Mouse (Mus musculus) neural tube, embryonic 11.5 days (tissue): ENCODE measurements around the gene Bhlha15. TPM values are rescaled to one million over a fixed set of nuclear protein-coding genes. Genes with fewer than 3 reads are reported as not detected.

Experiments used
- ATAC-seq: fragments of 200-750 bp; cut with Nextera tagmentation; 2 replicates; pipeline ENCODE4 v1.8.0; 2017; ENCODE audit warnings: moderate number of reproducible peaks, mild to moderate bottlenecking, moderate TSS enrichment, moderate library complexity; ENCODE audit not compliant: insufficient read depth, low FRiP score, low TSS enrichment
- DNase-seq: peaks from one replicate; pipeline ENCODE4 v3.0.0-alpha.2; 2015; ENCODE audit warnings: low spot score
- H3K27ac ChIP-seq: fragments of 300-500 bp; sonication (generic); 2 replicates; pipeline ENCODE4 v1.5.1; 2014; ENCODE audit warnings: low read depth, mild to moderate bottlenecking, low read length
- H3K27me3 ChIP-seq: fragments of 300-500 bp; sonication (generic); 2 replicates; pipeline ENCODE4 v1.6.1; 2014; ENCODE audit warnings: mild to moderate bottlenecking, low read length, mixed read lengths; ENCODE audit not compliant: control insufficient read depth, insufficient read depth
- H3K36me3 ChIP-seq: fragments of 300-500 bp; sonication (generic); 2 replicates; pipeline ENCODE4 v1.6.1; 2014; ENCODE audit warnings: mild to moderate bottlenecking, low read length, moderate library complexity, mixed read lengths; ENCODE audit not compliant: control insufficient read depth, insufficient read depth
- H3K4me1 ChIP-seq: fragments of 300-500 bp; sonication (generic); 2 replicates; pipeline ENCODE4 v1.6.1; 2014; ENCODE audit warnings: low read length, mixed read lengths; ENCODE audit not compliant: control insufficient read depth, insufficient read depth
- H3K4me2 ChIP-seq: fragments of 300-500 bp; sonication (generic); 2 replicates; pipeline ENCODE4 v1.6.1; 2014; ENCODE audit warnings: low read depth, mild to moderate bottlenecking, moderate library complexity
- H3K4me3 ChIP-seq: fragments of 300-500 bp; sonication (generic); 2 replicates; pipeline ENCODE4 v1.5.1; 2014; ENCODE audit warnings: low read depth, low read length
- H3K9ac ChIP-seq: fragments of 300-500 bp; sonication (generic); 2 replicates; pipeline ENCODE4 v1.6.1; 2014; ENCODE audit warnings: mild to moderate bottlenecking, low read length
- H3K9me3 ChIP-seq: fragments of 300-500 bp; sonication (generic); 2 replicates; pipeline ENCODE4 v1.6.1; 2016; ENCODE audit warnings: low read length; ENCODE audit not compliant: control insufficient read depth
- WGBS: fragments of 180-500 bp; shearing (Covaris S2); extraction: QIAGEN DNeasy Blood & Tissue Kit; methylation state at CpG from one replicate; pipeline ENCODE4 v1.1.7; 2014; 5-methylcytosine and 5-hydroxymethylcytosine counted together
- polyA plus RNA-seq: library from polyadenylated mRNA; unstranded; fragments of >200 nt; fragmentation: Nextera tagmentation; extraction: Ambion mirVana; gene quantifications from 2 replicates; pipeline ENCODE4 v1.2.1, GENCODE M21; 2014

The Bhlha15 gene
- 0.08 TPM in 1 of 2 replicates, not detected in the other for polyA plus RNA-seq

GRCm38 (mm10) chr5:144189950-144190583, at the start of gene Bhlha15:
Bhlha15 (plus strand) TSS chr5:144190286.
- H3K36me3 ChIP-seq = peaks cover 4% of the 10 kb centered on the region; the same call in 1 of the 2 replicates
- H3K27ac ChIP-seq = no peak within 1 kb of the TSS
- WGBS = 5% methylated on average over 24 of the region's 26 CpGs
- peak within 1 kb of the TSS; percentile 43 for H3K4me2 ChIP-seq
- ATAC-seq (peak; percentile 60; the same call in 1 of the 2 replicates), DNase-seq (peak; percentile 49)
- H3K27me3 ChIP-seq = no peaks in the 10 kb centered on the region
- H3K9me3 ChIP-seq = no peaks in the 10 kb centered on the region
- peak within 1 kb of the TSS; percentile 16 for H3K4me3 ChIP-seq
- H3K4me1 ChIP-seq = peaks cover 7% of the 10 kb centered on the region
- peak within 1 kb of the TSS; percentile 11; the same call in 1 of the 2 replicates for H3K9ac ChIP-seq

- no peak overlapping the region for H3K27ac ChIP-seq
- no peak for DNase-seq
These were observed 46.6 kb upstream of the Bhlha15 start for GRCm38 (mm10) chr5:144143531-144143930.

GRCm38 (mm10) chr5:144146898-144147297, 43.2 kb upstream of the Bhlha15 start:
- H3K36me3 ChIP-seq = no peaks in the 10 kb centered on the region; the same call in none of the 2 replicates

More at GRCm38 (mm10) chr5:144143531-144143930, 46.6 kb upstream of the Bhlha15 start:
- Histone ChIP-seq H3K4me2 (no peak overlapping the region), H3K9ac (no peak overlapping the region), H3K4me3 (no peak overlapping the region), H3K9me3 (no peaks in the 10 kb centered on the region), H3K4me1 (no peaks in the 10 kb centered on the region), H3K27me3 (no peaks in the 10 kb centered on the region), H3K36me3 (no peaks in the 10 kb centered on the region; the same call in none of the 2 replicates)
- no peak for ATAC-seq
- 96% methylated on average over 5 of the region's 5 CpGs for WGBS

DNA sequence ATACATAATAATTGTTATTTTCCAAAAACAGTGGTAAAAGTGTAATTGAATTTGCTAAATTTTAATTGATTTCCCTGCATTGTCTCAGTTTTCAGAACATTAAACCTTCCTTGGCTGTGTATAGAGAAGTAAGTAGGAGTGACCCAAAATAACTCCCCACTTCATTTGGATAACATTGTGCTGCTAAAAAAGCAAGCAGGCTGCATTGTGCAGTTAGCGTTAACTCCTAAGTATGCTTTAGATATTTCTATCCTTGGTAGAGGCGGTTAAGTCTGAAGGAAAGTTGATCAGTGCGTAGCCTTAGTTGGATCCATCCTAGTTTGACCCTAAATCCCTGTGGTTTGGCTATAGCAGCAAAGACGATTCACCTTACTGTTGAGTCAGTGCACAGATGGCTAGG, 40.6 kb upstream of the Bhlha15 start:
- Histone ChIP-seq H3K27ac (no peak overlapping the region), H3K4me3 (no peak overlapping the region), H3K36me3 (no peaks in the 10 kb centered on the region; the same call in none of the 2 replicates), H3K9ac (no peak overlapping the region), H3K27me3 (no peaks in the 10 kb centered on the region), H3K4me2 (no peak overlapping the region), H3K4me1 (no peaks in the 10 kb centered on the region), H3K9me3 (no peaks in the 10 kb centered on the region)
- 97% methylated on average over 4 of the region's 4 CpGs for WGBS
- ATAC-seq = no peak
- no peak for DNase-seq

More at GRCm38 (mm10) chr5:144146898-144147297, 43.2 kb upstream of the Bhlha15 start:
- Histone ChIP-seq H3K27me3 (no peaks in the 10 kb centered on the region), H3K9me3 (no peaks in the 10 kb centered on the region), H3K4me3 (no peak overlapping the region), H3K27ac (no peak overlapping the region), H3K4me1 (no peaks in the 10 kb centered on the region), H3K9ac (no peak overlapping the region), H3K4me2 (no peak overlapping the region)
- no peak for ATAC-seq
- DNase-seq = no peak

GRCm38 (mm10) chr5:144151270-144151669, 38.8 kb upstream of the Bhlha15 start:
- DNase-seq (no peak), ATAC-seq (no peak)
- H3K4me2 ChIP-seq = no peak overlapping the region
- H3K27ac ChIP-seq = no peak overlapping the region
- no peak overlapping the region for H3K4me3 ChIP-seq
- H3K9ac ChIP-seq = no peak overlapping the region
- WGBS = 92% methylated on average over 4 of the region's 4 CpGs
- H3K36me3 ChIP-seq = no peaks in the 10 kb centered on the region; the same call in 1 of the 2 replicates
- no peaks in the 10 kb centered on the region for H3K4me1 ChIP-seq
- no peaks in the 10 kb centered on the region for H3K9me3 ChIP-seq
- no peaks in the 10 kb centered on the region for H3K27me3 ChIP-seq

GRCm38 (mm10) chr5:144154528-144154927, 35.6 kb upstream of the Bhlha15 start:
- Histone ChIP-seq H3K27ac (no peak overlapping the region), H3K9ac (no peak overlapping the region), H3K4me1 (no peaks in the 10 kb centered on the region), H3K4me3 (no peak overlapping the region), H3K27me3 (no peaks in the 10 kb centered on the region), H3K36me3 (no peaks in the 10 kb centered on the region; the same call in 1 of the 2 replicates), H3K4me2 (no peak overlapping the region), H3K9me3 (no peaks in the 10 kb centered on the region)
- DNase-seq (peak; percentile 60), ATAC-seq (no peak)
- WGBS = 37% methylated on average over 7 of the region's 7 CpGs

GRCm38 (mm10) chr5:144158604-144159003, 31.5 kb upstream of the Bhlha15 start:
- Histone ChIP-seq H3K9me3 (no peaks in the 10 kb centered on the region), H3K4me3 (no peak overlapping the region), H3K4me2 (no peak overlapping the region), H3K36me3 (peaks cover 4% of the 10 kb centered on the region), H3K27me3 (no peaks in the 10 kb centered on the region), H3K4me1 (no peaks in the 10 kb centered on the region), H3K9ac (no peak overlapping the region), H3K27ac (no peak overlapping the region)
- 57% methylated on average over 4 of the region's 4 CpGs for WGBS
- ATAC-seq (no peak), DNase-seq (no peak)

GRCm38 (mm10) chr5:144159137-144159536, 30.9 kb upstream of the Bhlha15 start:
- peaks cover 4% of the 10 kb centered on the region for H3K36me3 ChIP-seq
- no peak overlapping the region for H3K4me2 ChIP-seq

More at GRCm38 (mm10) chr5:144159137-144159536, 30.9 kb upstream of the Bhlha15 start:
- Histone ChIP-seq H3K9me3 (no peaks in the 10 kb centered on the region), H3K27ac (no peak overlapping the region), H3K27me3 (no peaks in the 10 kb centered on the region), H3K4me1 (no peaks in the 10 kb centered on the region), H3K4me3 (no peak overlapping the region), H3K9ac (no peak overlapping the region)
- ATAC-seq = no peak
- DNase-seq = no peak
- WGBS = 92% methylated on average over 8 of the region's 8 CpGs
